Mouse (Mus musculus): ENCODE measurements around the gene Gse1.
A peak's percentile ranks its signal among the peaks of the same experiment; 100 is the strongest.
"Not testable (repeated sequence)": the region's sequence is repeated elsewhere in the genome, so short reads cannot be mapped to it uniquely, and the experiment has no call there.

Gene Gse1

GRCm38 (mm10) chr8:120325172-120325767 is 97.0 kb downstream of the Gse1 start:
- peak in 1 of 2 experiments; percentile 66 for DNase-seq

GRCm38 (mm10) chr8:120327131-120327554 is 98.9 kb downstream of the Gse1 start:
- peak; percentile 72 to 77 for DNase-seq

- DNase-seq = no peak
Measured at GRCm38 (mm10) chr8:120328361-120329022, 100.2 kb downstream of the Gse1 start.

GRCm38 (mm10) chr8:120329030-120329748 is 100.9 kb downstream of the Gse1 start:
- DNase-seq = peak; percentile 86 to 88

- no peak for DNase-seq
Measured at GRCm38 (mm10) chr8:120331027-120331426, 102.8 kb downstream of the Gse1 start.

- peak; percentile 76 to 86 for DNase-seq
Measured at GRCm38 (mm10) chr8:120332379-120333229, 104.3 kb downstream of the Gse1 start.

- no peak for DNase-seq
Measured at GRCm38 (mm10) chr8:120333681-120334080, 105.4 kb downstream of the Gse1 start.

GRCm38 (mm10) chr8:120334261-120334660 is 106.0 kb downstream of the Gse1 start:
- DNase-seq = not testable (repeated sequence)

- peak in 1 of 2 experiments; percentile 59 for DNase-seq
Measured at GRCm38 (mm10) chr8:120334878-120335261, 106.6 kb downstream of the Gse1 start.

- DNase-seq = peak in 1 of 2 experiments; percentile 71
Measured at GRCm38 (mm10) chr8:120335262-120336086, 107.2 kb downstream of the Gse1 start.

- DNase-seq = peak; percentile 82 to 86
Measured at GRCm38 (mm10) chr8:120336087-120336380, 107.8 kb downstream of the Gse1 start.

GRCm38 (mm10) chr8:120336909-120337555 is 108.8 kb downstream of the Gse1 start:
- no peak for DNase-seq

- no peak for DNase-seq
Measured at GRCm38 (mm10) chr8:120337627-120338026, 109.4 kb downstream of the Gse1 start.

- DNase-seq = no peak
Measured at GRCm38 (mm10) chr8:120338678-120339077, 110.4 kb downstream of the Gse1 start.

- DNase-seq = peak; percentile 75 to 82
Measured at GRCm38 (mm10) chr8:120339743-120340142, 111.5 kb downstream of the Gse1 start.

GRCm38 (mm10) chr8:120341124-120341523 is 112.9 kb downstream of the Gse1 start:
- DNase-seq = no peak

- no peak for DNase-seq
Measured at GRCm38 (mm10) chr8:120342847-120343548, 114.7 kb downstream of the Gse1 start.

- DNase-seq = no peak
Measured at GRCm38 (mm10) chr8:120343582-120343981, 115.3 kb downstream of the Gse1 start.

- no peak for DNase-seq
Measured at GRCm38 (mm10) chr8:120344166-120344565, 115.9 kb downstream of the Gse1 start.

- no peak for DNase-seq
Measured at GRCm38 (mm10) chr8:120344583-120344982, 116.3 kb downstream of the Gse1 start.

Measured in cerebellum, postnatal 10 days (tissue).